Mouse (Mus musculus) megakaryocyte, embryonic 14.5 days (primary cell): ENCODE measurements around the gene Rpe.

Source experiments
- FLI1 ChIP-seq: IDR thresholded peaks from 2 replicates; pipeline ENCODE4 v1.6.1; 2012; ENCODE audit warnings: low read length, inconsistent platforms, mixed read lengths
- GATA1 ChIP-seq: IDR thresholded peaks from 3 replicates; pipeline ENCODE4 v1.6.1; 2012; ENCODE audit warnings: mixed read lengths, low read length, inconsistent platforms, borderline replicate concordance

DNA sequence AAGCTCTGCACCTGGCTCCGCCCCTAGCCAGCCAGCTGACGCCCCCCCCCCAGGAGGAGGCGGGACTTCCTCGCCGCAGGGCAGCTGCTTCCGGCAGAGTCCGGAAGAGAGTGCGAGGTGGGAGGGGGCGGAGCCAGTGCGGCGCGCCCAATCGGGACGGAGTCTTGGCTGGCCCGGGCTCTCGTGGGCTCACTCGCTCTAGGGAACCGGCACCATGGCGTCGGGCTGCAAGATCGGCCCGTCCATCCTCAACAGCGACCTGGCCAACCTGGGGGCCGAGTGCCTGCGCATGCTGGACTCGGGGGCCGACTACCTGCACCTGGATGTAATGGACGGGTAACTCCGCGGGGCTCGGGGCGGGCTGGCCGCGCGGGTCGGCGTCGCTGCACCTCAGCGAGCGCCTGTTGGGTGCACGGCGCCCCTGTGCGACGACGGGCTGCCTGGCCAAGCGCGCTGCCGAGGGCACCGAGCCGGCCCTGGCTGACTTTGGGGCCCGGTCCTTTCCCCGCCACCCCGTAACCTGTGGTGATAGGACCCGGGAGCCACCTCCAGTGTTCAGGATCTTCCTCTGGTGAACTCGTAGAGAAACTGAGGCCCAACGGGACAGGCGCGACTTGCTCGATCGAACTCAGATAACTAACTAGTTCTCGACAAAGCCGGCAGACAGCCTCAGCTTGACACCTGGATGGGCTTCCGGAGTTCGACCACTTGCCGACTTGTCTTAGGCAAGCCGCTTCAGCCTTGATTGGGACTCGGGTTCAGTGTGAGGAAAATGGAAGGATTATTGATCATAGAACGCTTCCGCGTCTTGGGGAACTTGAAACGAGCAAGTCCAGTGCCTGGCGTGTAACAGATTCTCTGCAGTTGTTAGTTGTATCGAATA, at the start of gene Rpe:
- TF ChIP-seq GATA1 (no peak), FLI1 (no peak)
